Mouse (Mus musculus) heart, postnatal 0 days (tissue): ENCODE data around the gene Xylt1. TPM values are rescaled to one million over a fixed set of nuclear protein-coding genes. Genes with fewer than 3 reads are reported as not detected.

Source experiments
- ATAC-seq: fragments of 200-750 bp; cut with Nextera tagmentation; 2 replicates; pipeline ENCODE4 v1.8.0; 2017; ENCODE audit warnings: low read depth, moderate number of reproducible peaks, moderate library complexity; ENCODE audit not compliant: insufficient read depth
- DNase-seq: peaks from one replicate; pipeline ENCODE4 v3.0.0-alpha.2; 2016; ENCODE audit warnings: low spot score
- H3K27ac ChIP-seq: fragments of 300-500 bp; sonication (generic); 2 replicates; pipeline ENCODE4 v1.5.1; 2014; ENCODE audit warnings: low read depth, mild to moderate bottlenecking
- H3K27me3 ChIP-seq: fragments of 300-500 bp; sonication (generic); 2 replicates; pipeline ENCODE4 v1.6.1; 2014; ENCODE audit warnings: low read length, mixed read lengths; ENCODE audit not compliant: control insufficient read depth, insufficient read depth
- H3K36me3 ChIP-seq: fragments of 300-500 bp; sonication (generic); replicated peaks from 2 replicates; pipeline ENCODE4 v1.6.1; 2014; ENCODE audit warnings: low read length, mixed read lengths; ENCODE audit not compliant: control insufficient read depth, insufficient read depth
- H3K4me1 ChIP-seq: fragments of 300-500 bp; sonication (generic); 2 replicates; pipeline ENCODE4 v1.6.1; 2014; ENCODE audit warnings: antibody characterized with exemption; ENCODE audit not compliant: control insufficient read depth, insufficient read depth
- H3K4me2 ChIP-seq: fragments of 300-500 bp; sonication (generic); 2 replicates; pipeline ENCODE4 v1.6.1; 2014; ENCODE audit warnings: low read depth, mild to moderate bottlenecking, low read length, moderate library complexity
- H3K4me3 ChIP-seq: fragments of 300-500 bp; sonication (generic); 2 replicates; pipeline ENCODE4 v1.5.1; 2014; ENCODE audit warnings: low read depth, low read length
- H3K9ac ChIP-seq: fragments of 300-500 bp; sonication (generic); replicated peaks from 2 replicates; pipeline ENCODE4 v1.6.1; 2014; ENCODE audit warnings: low read depth, low read length, mixed read lengths
- H3K9me3 ChIP-seq: fragments of 300-500 bp; sonication (generic); replicated peaks from 2 replicates; pipeline ENCODE4 v1.6.1; 2016; ENCODE audit warnings: low read length; ENCODE audit not compliant: control insufficient read depth
- CTCF ChIP-seq: IDR thresholded peaks from 2 replicates; pipeline ENCODE4 v1.5.1; 2016; ENCODE audit warnings: antibody characterized with exemption, control low read depth, low read depth
- EP300 ChIP-seq: IDR thresholded peaks from 2 replicates; pipeline ENCODE4 v1.6.1; 2016; ENCODE audit warnings: antibody characterized with exemption, low read depth
- WGBS: fragments of 180-500 bp; shearing (Covaris S2); extraction: QIAGEN DNeasy Blood & Tissue Kit; methylation state at CpG from one replicate; pipeline ENCODE4 v1.1.7; 2014; 5-methylcytosine and 5-hydroxymethylcytosine counted together
- polyA plus RNA-seq: library from polyadenylated mRNA; unstranded; fragments of >200 nt; fragmentation: Nextera tagmentation; extraction: Ambion mirVana; gene quantifications from 2 replicates; pipeline ENCODE4 v1.2.1, GENCODE M21; 2015
- total RNA-seq: library from RNA; depleted of rRNA; stranded (reverse); fragments of >200 nt; gene quantifications from 2 replicates; pipeline ENCODE4 v1.2.3, GENCODE M21; 2014; ENCODE audit warnings: low replicate concordance

The Xylt1 gene
- total and polyA plus RNA-seq, 2 experiments from 2014 or later: 0.36 to 8.9 TPM

- Histone ChIP-seq H3K4me1 (no peaks in the 10 kb centered on the region), H3K4me3 (no peak overlapping the region), H3K27me3 (no peaks in the 10 kb centered on the region), H3K36me3 (no peaks in the 10 kb centered on the region; the same call in 1 of the 2 replicates), H3K9me3 (no peaks in the 10 kb centered on the region), H3K27ac (no peak overlapping the region), H3K4me2 (no peak overlapping the region), H3K9ac (no peak overlapping the region)
- DNase-seq (no peak), ATAC-seq (no peak)
- TF ChIP-seq CTCF: no peak
- TF ChIP-seq EP300: no peak
- WGBS: 86% methylated on average over 2 of the region's 2 CpGs
Observed at GRCm38 (mm10) chr7:117594191-117594590, 213.4 kb downstream of the Xylt1 start.

- Histone ChIP-seq H3K4me2 (no peak overlapping the region), H3K9me3 (no peaks in the 10 kb centered on the region), H3K27me3 (no peaks in the 10 kb centered on the region), H3K4me1 (no peaks in the 10 kb centered on the region), H3K27ac (no peak overlapping the region), H3K4me3 (no peak overlapping the region), H3K9ac (no peak overlapping the region), H3K36me3 (no peaks in the 10 kb centered on the region; the same call in 1 of the 2 replicates)
- 76% methylated on average over 12 of the region's 12 CpGs for WGBS
- TF ChIP-seq EP300: no peak
- no peak for TF ChIP-seq CTCF
- ATAC-seq (no peak), DNase-seq (no peak)
Observed at GRCm38 (mm10) chr7:117595029-117595695, 214.4 kb downstream of the Xylt1 start.

- 52% methylated on average over 7 of the region's 7 CpGs for WGBS
- no peaks in the 10 kb centered on the region for H3K36me3 ChIP-seq
- DNase-seq: no peak
- TF ChIP-seq CTCF (no peak), EP300 (no peak)
- no peaks in the 10 kb centered on the region for H3K4me1 ChIP-seq
- no peak for ATAC-seq
- no peak overlapping the region for H3K4me3 ChIP-seq
- H3K4me2 ChIP-seq: no peak overlapping the region
- H3K9me3 ChIP-seq: no peaks in the 10 kb centered on the region
- H3K27ac ChIP-seq: no peak overlapping the region
- H3K9ac ChIP-seq: no peak overlapping the region
- H3K27me3 ChIP-seq: no peaks in the 10 kb centered on the region
Observed at GRCm38 (mm10) chr7:117600443-117600842, 219.7 kb downstream of the Xylt1 start.

- Histone ChIP-seq H3K4me2 (no peak overlapping the region), H3K27me3 (no peaks in the 10 kb centered on the region), H3K36me3 (no peaks in the 10 kb centered on the region), H3K4me3 (no peak overlapping the region), H3K4me1 (no peaks in the 10 kb centered on the region), H3K9me3 (no peaks in the 10 kb centered on the region), H3K9ac (no peak overlapping the region), H3K27ac (no peak overlapping the region)
- DNase-seq (no peak), ATAC-seq (no peak)
- 73% methylated on average over 6 of the region's 6 CpGs for WGBS
- TF ChIP-seq CTCF (no peak), EP300 (no peak)
Observed at GRCm38 (mm10) chr7:117610439-117610838, 229.7 kb downstream of the Xylt1 start.

GRCm38 (mm10) chr7:117612788-117613473 lies 232.2 kb downstream of the Xylt1 start:
- H3K4me3 ChIP-seq: no peak overlapping the region
- no peaks in the 10 kb centered on the region for H3K36me3 ChIP-seq
- no peak overlapping the region for H3K4me2 ChIP-seq
- H3K27me3 ChIP-seq: no peaks in the 10 kb centered on the region
- ATAC-seq (no peak), DNase-seq (no peak)
- no peak for TF ChIP-seq EP300
- no peak for TF ChIP-seq CTCF
- H3K27ac ChIP-seq: peak overlapping the region; percentile 15; the same call in 1 of the 2 replicates
- H3K4me1 ChIP-seq: no peaks in the 10 kb centered on the region
- 76% methylated on average over 11 of the region's 11 CpGs for WGBS
- no peaks in the 10 kb centered on the region for H3K9me3 ChIP-seq
- H3K9ac ChIP-seq: no peak overlapping the region
